Mouse (Mus musculus) left cerebral cortex, adult 8-10 months (tissue): Measurements from ENCODE around the gene Olfr703. TPM values are rescaled to one million over a fixed set of nuclear protein-coding genes. Genes with fewer than 3 reads are reported as not detected.

Experiments used
- DNase-seq, 2 experiments: peaks; one replicate each; pipeline ENCODE4 v3.0.0; 2022; ENCODE audit warnings: low spot score in 2 of 2
- total RNA-seq, 4 experiments: library from RNA; stranded (reverse); gene quantifications; 2 replicates each; pipeline ENCODE4 v1.2.4; 2022

Gene Olfr703
- total RNA-seq: not detected

DNA sequence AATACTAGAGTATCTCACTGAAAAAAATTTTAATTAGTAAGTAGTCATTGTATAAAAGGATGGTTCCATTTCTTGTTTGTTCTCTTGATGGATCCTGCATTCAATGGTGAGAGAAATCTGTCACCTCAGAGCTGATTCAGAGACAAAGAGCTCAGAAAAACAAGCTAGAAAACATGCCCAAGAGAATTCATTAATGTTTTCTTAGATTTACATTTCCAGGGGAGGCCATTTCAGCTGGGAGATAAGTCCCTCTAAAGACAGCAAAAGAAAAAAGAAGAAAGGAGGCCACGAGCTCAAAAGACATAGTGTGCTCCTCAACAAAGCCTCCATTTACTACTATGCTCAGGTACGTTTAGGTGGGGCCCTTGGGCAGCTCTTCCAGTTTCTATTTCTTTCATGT lies at the start of gene Olfr703:
Gene Olfr703, plus strand, starts transcription at position 301 of the 400 bp plus-strand sequence.
- no peak for DNase-seq

- DNase-seq: no peak
These were observed 34.4 kb upstream of the Olfr703 start, which contains the start of gene Olfr700 for GRCm38 (mm10) chr7:106808734-106809133. Gene Olfr700 (minus strand): TSS chr7:106808834.

GRCm38 (mm10) chr7:106813829-106814228 lies 29.3 kb upstream of the Olfr703 start, which contains the start of gene Olfr701:
Gene Olfr701 (plus strand): TSS chr7:106814129.
- no peak for DNase-seq

DNA sequence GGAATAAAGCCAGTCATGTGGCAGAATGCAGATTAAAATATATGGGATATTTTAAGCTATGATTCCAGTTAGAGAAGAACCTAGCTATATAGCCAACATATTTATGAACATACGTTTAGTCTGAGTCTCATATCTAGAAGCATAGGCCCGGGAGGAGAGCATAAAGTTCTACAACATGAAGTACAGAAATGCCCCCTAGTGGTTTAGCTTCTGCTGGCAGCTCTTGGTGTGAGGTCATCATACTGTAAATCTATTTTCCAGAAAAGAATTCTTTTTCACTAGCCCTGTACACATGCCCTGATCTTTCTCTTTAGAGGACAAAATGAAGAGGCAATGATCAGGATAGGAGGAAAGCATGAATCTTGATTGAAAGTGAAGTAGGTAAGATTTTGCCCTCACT lies 27.4 kb upstream of the Olfr703 start:
- no peak for DNase-seq

DNA sequence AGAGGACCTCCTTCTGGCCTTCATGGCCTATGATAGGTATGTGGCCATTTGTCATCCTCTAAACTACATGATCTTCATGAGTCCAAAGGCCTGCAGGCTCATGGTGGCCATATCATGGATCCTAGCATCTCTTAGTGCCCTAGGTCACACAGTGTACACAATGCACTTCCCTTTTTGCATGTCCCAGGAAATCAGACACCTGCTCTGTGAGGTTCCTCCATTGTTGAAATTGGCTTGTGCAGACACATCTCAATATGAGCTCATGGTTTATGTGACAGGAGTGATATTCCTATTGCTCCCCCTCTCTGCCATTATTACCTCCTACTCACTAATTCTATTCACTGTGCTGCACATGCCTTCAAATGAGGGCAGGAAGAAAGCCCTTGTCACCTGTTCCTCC lies 24.7 kb upstream of the Olfr703 start:
- no peak for DNase-seq

- no peak for DNase-seq
These were observed 9.4 kb upstream of the Olfr703 start, which contains the start of gene Olfr702 for GRCm38 (mm10) chr7:106833793-106834192. Gene Olfr702 (minus strand): TSS chr7:106833893.

DNA sequence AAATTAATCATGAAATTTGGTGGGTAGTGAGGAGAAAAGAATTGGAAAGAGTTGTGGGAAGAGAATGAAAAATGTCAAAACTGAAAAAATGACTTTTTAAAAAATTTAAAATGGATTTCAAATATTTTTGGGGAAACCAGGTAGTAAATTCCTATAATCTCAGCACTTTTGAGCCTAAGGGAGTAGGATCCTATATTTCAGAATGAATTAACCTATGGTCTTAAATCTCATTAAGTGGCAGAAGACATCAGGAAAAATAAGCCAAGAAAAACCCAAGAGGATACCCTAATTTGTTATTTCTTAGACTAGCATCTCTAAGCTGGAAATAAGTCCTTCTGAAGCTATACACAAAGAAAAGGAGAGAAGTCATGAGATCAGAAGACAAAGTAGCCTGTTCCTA lies 19.7 kb downstream of the Olfr703 start, which contains the start of gene Olfr704:
Gene Olfr704, plus strand, starts transcription at position 301 of the 400 bp plus-strand sequence.
- DNase-seq: no peak

- no peak for DNase-seq
These were observed 33.6 kb downstream of the Olfr703 start, which contains the start of gene Olfr705 for GRCm38 (mm10) chr7:106876791-106877190. Gene Olfr705 (minus strand): TSS chr7:106876891.

DNA sequence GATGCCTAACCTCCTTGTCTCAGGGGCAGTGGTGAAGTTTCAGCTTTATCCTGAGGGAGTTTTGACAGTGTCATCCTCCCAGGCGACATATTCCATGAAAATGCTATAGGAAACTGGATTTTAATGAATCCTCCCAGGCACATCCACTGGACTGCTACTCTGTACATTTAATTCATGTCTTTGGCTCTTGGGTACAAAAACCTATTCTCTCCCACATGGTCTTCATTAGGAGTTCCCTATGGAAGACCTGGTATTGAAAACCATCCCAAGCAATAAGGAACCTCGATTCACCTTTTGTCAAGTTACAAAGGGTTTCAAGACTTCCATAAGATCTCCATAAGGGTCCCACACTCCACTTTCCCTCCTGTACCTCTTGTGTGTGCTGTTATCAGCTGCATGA lies 44.9 kb downstream of the Olfr703 start, which contains the start of gene Olfr706:
Gene Olfr706, minus strand, starts transcription at position 101 of the 400 bp plus-strand sequence.
- DNase-seq: no peak

Other genes with a start within 250 kb of the Olfr703 start
- not detected for gene Olfr693, start 162.8 kb upstream of the Olfr703 start, total RNA-seq
- not detected for gene Olfr694, start 151.5 kb upstream of the Olfr703 start, total RNA-seq
- not detected for gene Olfr695, start 127.0 kb upstream of the Olfr703 start, total RNA-seq
- gene Olfr697, start 100.9 kb upstream of the Olfr703 start, total RNA-seq: not detected
- under 1 TPM in 1 of 4 experiments, not detected in 3; 0.42 TPM for gene Olfr698, start 88.0 kb upstream of the Olfr703 start, total RNA-seq
- not detected for gene Olfr699, start 50.2 kb upstream of the Olfr703 start, total RNA-seq
- not detected for gene Olfr700, start 34.5 kb upstream of the Olfr703 start, total RNA-seq
- gene Olfr701, start 29.2 kb upstream of the Olfr703 start, total RNA-seq: under 1 TPM in 1 of 4 experiments, not detected in 3; 0.07 TPM
- gene Olfr702, start 9.5 kb upstream of the Olfr703 start, total RNA-seq: not detected
- not detected for gene Olfr704, start 19.8 kb downstream of the Olfr703 start, total RNA-seq
- not detected for gene Olfr705, start 33.5 kb downstream of the Olfr703 start, total RNA-seq
- gene Olfr706, start 44.8 kb downstream of the Olfr703 start, total RNA-seq: not detected
- gene Olfr707, start 57.9 kb downstream of the Olfr703 start, total RNA-seq: not detected
- not detected for gene Olfr1532-ps1, start 64.6 kb downstream of the Olfr703 start, total RNA-seq
- under 1 TPM in 1 of 4 experiments, not detected in 3; 0.14 TPM for gene Olfr709-ps1, start 88.9 kb downstream of the Olfr703 start, total RNA-seq
- gene Olfr710, start 105.0 kb downstream of the Olfr703 start, total RNA-seq: not detected
- gene Olfr6, start 120.6 kb downstream of the Olfr703 start, total RNA-seq: not detected
- gene Olfr711, start 132.1 kb downstream of the Olfr703 start, total RNA-seq: not detected
- gene Olfr2, start 162.7 kb downstream of the Olfr703 start, total RNA-seq: under 1 TPM in 1 of 4 experiments, not detected in 3; 0.05 TPM
- not detected for gene Olfr713, start 187.8 kb downstream of the Olfr703 start, total RNA-seq
- not detected for gene Olfr714, start 227.6 kb downstream of the Olfr703 start, total RNA-seq
- not detected for gene Olfr17, start 249.9 kb downstream of the Olfr703 start, total RNA-seq